Mouse (Mus musculus): Measurements from ENCODE around the gene Vwa5b1. TPM values are rescaled to one million over a fixed set of nuclear protein-coding genes. Genes with fewer than 3 reads are reported as not detected.

Gene Vwa5b1
- polyA plus RNA-seq, 1 experiment from 2014 or later: 0.10 TPM

- 17% methylated on average over 8 of the region's 10 CpGs for WGBS
- TF ChIP-seq CTCF (IDR thresholded peaks at IDR 0.05; ENCODE audit: low read depth) (no peak), EP300 (optimal IDR thresholded peaks at IDR 0.05) (no peak)
- no peaks in the 10 kb centered on the region for H3K27me3 ChIP-seq (ENCODE audit: control insufficient read depth, insufficient read depth, low read length)
- no peaks in the 10 kb centered on the region; the same call in 1 of the 2 replicates for H3K4me1 ChIP-seq (replicated peaks; ENCODE audit: control insufficient read depth, insufficient read depth)
- ATAC-seq (ENCODE audit: low FRiP score, low TSS enrichment) (no peak), DNase-seq (ENCODE audit: low spot score) (no peak)
- no peak overlapping the region for H3K4me3 ChIP-seq (ENCODE audit: low read depth, low read length)
- H3K9me3 ChIP-seq (ENCODE audit: control insufficient read depth, low read length): no peaks in the 10 kb centered on the region
- no peak overlapping the region for H3K27ac ChIP-seq (replicated peaks)
- no peak overlapping the region for H3K4me2 ChIP-seq (replicated peaks; ENCODE audit: low read depth)
- no peaks in the 10 kb centered on the region for H3K36me3 ChIP-seq (ENCODE audit: control insufficient read depth, insufficient read depth, low read length)
- no peak overlapping the region for H3K9ac ChIP-seq (ENCODE audit: low read length)
These were observed 88.1 kb downstream of the Vwa5b1 start for GRCm38 (mm10) chr4:138547556-138547955.

- no peak for TF ChIP-seq EP300 (optimal IDR thresholded peaks at IDR 0.05)
- TF ChIP-seq CTCF (IDR thresholded peaks at IDR 0.05; ENCODE audit: low read depth): peak; percentile 60
- WGBS: 56% methylated on average over 6 of the region's 6 CpGs
These were observed 88.6 kb downstream of the Vwa5b1 start for GRCm38 (mm10) chr4:138547041-138547440.

GRCm38 (mm10) chr4:138546241-138546640, 89.4 kb downstream of the Vwa5b1 start:
- no peaks in the 10 kb centered on the region for H3K27me3 ChIP-seq (ENCODE audit: control insufficient read depth, insufficient read depth, low read length)
- H3K36me3 ChIP-seq (ENCODE audit: control insufficient read depth, insufficient read depth, low read length): no peaks in the 10 kb centered on the region
- no peaks in the 10 kb centered on the region for H3K9me3 ChIP-seq (ENCODE audit: control insufficient read depth, low read length)
- WGBS: 63% methylated on average over 11 of the region's 11 CpGs
- ATAC-seq (ENCODE audit: low FRiP score, low TSS enrichment) (no peak), DNase-seq (ENCODE audit: low spot score) (no peak)
- no peak overlapping the region for H3K4me2 ChIP-seq (replicated peaks; ENCODE audit: low read depth)
- H3K4me3 ChIP-seq (ENCODE audit: low read depth, low read length): no peak overlapping the region
- H3K4me1 ChIP-seq (replicated peaks; ENCODE audit: control insufficient read depth, insufficient read depth): no peaks in the 10 kb centered on the region; the same call in 1 of the 2 replicates
- H3K27ac ChIP-seq (replicated peaks): no peak overlapping the region
- H3K9ac ChIP-seq (ENCODE audit: low read length): no peak overlapping the region
- TF ChIP-seq EP300 (optimal IDR thresholded peaks at IDR 0.05): no peak
- TF ChIP-seq CTCF (IDR thresholded peaks at IDR 0.05; ENCODE audit: low read depth): no peak

More at GRCm38 (mm10) chr4:138547041-138547440, 88.6 kb downstream of the Vwa5b1 start:
- Histone ChIP-seq H3K27ac (replicated peaks) (no peak overlapping the region), H3K9me3 (ENCODE audit: control insufficient read depth, low read length) (no peaks in the 10 kb centered on the region), H3K4me3 (ENCODE audit: low read depth, low read length) (no peak overlapping the region), H3K36me3 (ENCODE audit: control insufficient read depth, insufficient read depth, low read length) (no peaks in the 10 kb centered on the region), H3K27me3 (ENCODE audit: control insufficient read depth, insufficient read depth, low read length) (no peaks in the 10 kb centered on the region), H3K9ac (ENCODE audit: low read length) (no peak overlapping the region), H3K4me1 (replicated peaks; ENCODE audit: control insufficient read depth, insufficient read depth) (no peaks in the 10 kb centered on the region; the same call in 1 of the 2 replicates), H3K4me2 (replicated peaks; ENCODE audit: low read depth) (no peak overlapping the region)
- DNase-seq (ENCODE audit: low spot score) (no peak), ATAC-seq (ENCODE audit: low FRiP score, low TSS enrichment) (no peak)

GRCm38 (mm10) chr4:138543177-138543576, 92.5 kb downstream of the Vwa5b1 start:
- Histone ChIP-seq H3K4me2 (replicated peaks; ENCODE audit: low read depth) (no peak overlapping the region), H3K4me3 (ENCODE audit: low read depth, low read length) (no peak overlapping the region), H3K27ac (replicated peaks) (no peak overlapping the region), H3K27me3 (ENCODE audit: control insufficient read depth, insufficient read depth, low read length) (no peaks in the 10 kb centered on the region), H3K36me3 (ENCODE audit: control insufficient read depth, insufficient read depth, low read length) (no peaks in the 10 kb centered on the region), H3K9me3 (ENCODE audit: control insufficient read depth, low read length) (no peaks in the 10 kb centered on the region), H3K9ac (ENCODE audit: low read length) (no peak overlapping the region), H3K4me1 (replicated peaks; ENCODE audit: control insufficient read depth, insufficient read depth) (no peaks in the 10 kb centered on the region; the same call in 1 of the 2 replicates)
- DNase-seq (ENCODE audit: low spot score) (peak; percentile 46), ATAC-seq (ENCODE audit: low FRiP score, low TSS enrichment) (no peak)
- TF ChIP-seq EP300 (optimal IDR thresholded peaks at IDR 0.05) (no peak), CTCF (IDR thresholded peaks at IDR 0.05; ENCODE audit: low read depth) (no peak)
- 19% methylated on average over 12 of the region's 12 CpGs for WGBS

GRCm38 (mm10) chr4:138538084-138538449, 97.6 kb downstream of the Vwa5b1 start:
- ATAC-seq (ENCODE audit: low FRiP score, low TSS enrichment) (no peak), DNase-seq (ENCODE audit: low spot score) (no peak)
- Histone ChIP-seq H3K27ac (replicated peaks) (no peak overlapping the region), H3K27me3 (ENCODE audit: control insufficient read depth, insufficient read depth, low read length) (no peaks in the 10 kb centered on the region), H3K4me3 (ENCODE audit: low read depth, low read length) (no peak overlapping the region), H3K9ac (ENCODE audit: low read length) (no peak overlapping the region), H3K4me2 (replicated peaks; ENCODE audit: low read depth) (no peak overlapping the region), H3K9me3 (ENCODE audit: control insufficient read depth, low read length) (no peaks in the 10 kb centered on the region), H3K36me3 (ENCODE audit: control insufficient read depth, insufficient read depth, low read length) (no peaks in the 10 kb centered on the region), H3K4me1 (replicated peaks; ENCODE audit: control insufficient read depth, insufficient read depth) (no peaks in the 10 kb centered on the region; the same call in 1 of the 2 replicates)
- TF ChIP-seq EP300 (optimal IDR thresholded peaks at IDR 0.05): no peak
- no peak for TF ChIP-seq CTCF (IDR thresholded peaks at IDR 0.05; ENCODE audit: low read depth)
- 70% methylated on average over 4 of the region's 4 CpGs for WGBS

GRCm38 (mm10) chr4:138537210-138538083, 98.2 kb downstream of the Vwa5b1 start:
- DNase-seq (ENCODE audit: low spot score) (peak; percentile 57), ATAC-seq (ENCODE audit: low FRiP score, low TSS enrichment) (0 out of 2 replicates have a peak, but pooled peaks have one; percentile 45)
- no peak overlapping the region for H3K27ac ChIP-seq (replicated peaks)
- H3K4me3 ChIP-seq (ENCODE audit: low read depth, low read length): no peak overlapping the region
- no peak overlapping the region for H3K9ac ChIP-seq (ENCODE audit: low read length)
- no peak overlapping the region for H3K4me2 ChIP-seq (replicated peaks; ENCODE audit: low read depth)
- H3K27me3 ChIP-seq (ENCODE audit: control insufficient read depth, insufficient read depth, low read length): no peaks in the 10 kb centered on the region
- H3K36me3 ChIP-seq (ENCODE audit: control insufficient read depth, insufficient read depth, low read length): no peaks in the 10 kb centered on the region
- no peaks in the 10 kb centered on the region for H3K4me1 ChIP-seq (replicated peaks; ENCODE audit: control insufficient read depth, insufficient read depth)
- no peaks in the 10 kb centered on the region for H3K9me3 ChIP-seq (ENCODE audit: control insufficient read depth, low read length)
- 34% methylated on average over 10 of the region's 10 CpGs for WGBS
- TF ChIP-seq EP300 (optimal IDR thresholded peaks at IDR 0.05) (no peak), CTCF (IDR thresholded peaks at IDR 0.05; ENCODE audit: low read depth) (peak; percentile 34)

Measured in stomach, postnatal 0 days (tissue).